Mouse (Mus musculus) lung, postnatal 0 days (tissue): ENCODE measurements at regions not wholly inside any gene's neighbourhood (a gene's known extent, or its start where the extent isn't known, plus 50 kb on each side); places are given as distances from the start of the nearest gene placed in this dataset.

ENCODE experiments used
- ATAC-seq: fragments of 200-750 bp; cut with Nextera tagmentation; 2 replicates; pipeline ENCODE4 v1.8.0; 2017; ENCODE audit warnings: moderate library complexity
- DNase-seq: peaks from one replicate; pipeline ENCODE4 v3.0.0-alpha.2; 2016; ENCODE audit warnings: low spot score
- H3K27ac ChIP-seq: fragments of 300-500 bp; sonication (generic); 2 replicates; pipeline ENCODE4 v1.5.1; 2014; ENCODE audit warnings: antibody characterized with exemption, mild to moderate bottlenecking, low read length, mixed read lengths
- H3K27me3 ChIP-seq: fragments of 300-500 bp; sonication (generic); replicated peaks from 2 replicates; pipeline ENCODE4 v1.6.1; 2014; ENCODE audit warnings: low read length, mixed read lengths; ENCODE audit not compliant: insufficient read depth
- H3K36me3 ChIP-seq: fragments of 300-500 bp; sonication (generic); 2 replicates; pipeline ENCODE4 v1.6.1; 2014; ENCODE audit warnings: low read length, mixed read lengths; ENCODE audit not compliant: insufficient read depth
- H3K4me1 ChIP-seq: fragments of 300-500 bp; sonication (generic); 2 replicates; pipeline ENCODE4 v1.6.1; 2014; ENCODE audit warnings: antibody characterized with exemption, low read depth, low read length, mixed read lengths; ENCODE audit not compliant: insufficient read depth
- H3K4me2 ChIP-seq: fragments of 300-500 bp; sonication (generic); replicated peaks from 2 replicates; pipeline ENCODE4 v1.6.1; 2014; ENCODE audit warnings: low read depth, mild to moderate bottlenecking, low read length, moderate library complexity, mixed read lengths
- H3K4me3 ChIP-seq: fragments of 300-500 bp; sonication (generic); 2 replicates; pipeline ENCODE4 v1.5.1; 2014; ENCODE audit warnings: low read depth, low read length
- H3K9ac ChIP-seq: fragments of 300-500 bp; sonication (generic); replicated peaks from 2 replicates; pipeline ENCODE4 v1.6.1; 2014; ENCODE audit warnings: low read depth, mild to moderate bottlenecking
- H3K9me3 ChIP-seq: fragments of 300-500 bp; sonication (generic); 2 replicates; pipeline ENCODE4 v1.6.1; 2016; ENCODE audit warnings: low read length, mixed read lengths
- CTCF ChIP-seq: IDR thresholded peaks from 2 replicates; pipeline ENCODE4 v1.5.1; 2016; ENCODE audit warnings: antibody characterized with exemption, mild to moderate bottlenecking
- EP300 ChIP-seq: IDR thresholded peaks from 2 replicates; pipeline ENCODE4 v1.6.1; 2016; ENCODE audit warnings: antibody characterized with exemption, mild to moderate bottlenecking, control low read depth
- WGBS: fragments of 180-500 bp; shearing (Covaris S2); extraction: QIAGEN DNeasy Blood & Tissue Kit; methylation state at CpG from one replicate; pipeline ENCODE4 v1.1.7; 2014; 5-methylcytosine and 5-hydroxymethylcytosine counted together

GRCm38 (mm10) chr15:61009509-61009908 lies 86.7 kb upstream of the A1bg start:
- no peak overlapping the region for H3K4me2 ChIP-seq
- no peaks in the 10 kb centered on the region for H3K9me3 ChIP-seq
- H3K27me3 ChIP-seq = no peaks in the 10 kb centered on the region
- ATAC-seq (no peak), DNase-seq (no peak)
- no peak overlapping the region for H3K9ac ChIP-seq
- no peak overlapping the region for H3K27ac ChIP-seq
- H3K4me1 ChIP-seq = no peaks in the 10 kb centered on the region
- WGBS = 87% methylated on average over 3 of the region's 3 CpGs
- H3K4me3 ChIP-seq = no peak overlapping the region
- no peaks in the 10 kb centered on the region for H3K36me3 ChIP-seq
- no peak for TF ChIP-seq EP300
- TF ChIP-seq CTCF = no peak

DNA sequence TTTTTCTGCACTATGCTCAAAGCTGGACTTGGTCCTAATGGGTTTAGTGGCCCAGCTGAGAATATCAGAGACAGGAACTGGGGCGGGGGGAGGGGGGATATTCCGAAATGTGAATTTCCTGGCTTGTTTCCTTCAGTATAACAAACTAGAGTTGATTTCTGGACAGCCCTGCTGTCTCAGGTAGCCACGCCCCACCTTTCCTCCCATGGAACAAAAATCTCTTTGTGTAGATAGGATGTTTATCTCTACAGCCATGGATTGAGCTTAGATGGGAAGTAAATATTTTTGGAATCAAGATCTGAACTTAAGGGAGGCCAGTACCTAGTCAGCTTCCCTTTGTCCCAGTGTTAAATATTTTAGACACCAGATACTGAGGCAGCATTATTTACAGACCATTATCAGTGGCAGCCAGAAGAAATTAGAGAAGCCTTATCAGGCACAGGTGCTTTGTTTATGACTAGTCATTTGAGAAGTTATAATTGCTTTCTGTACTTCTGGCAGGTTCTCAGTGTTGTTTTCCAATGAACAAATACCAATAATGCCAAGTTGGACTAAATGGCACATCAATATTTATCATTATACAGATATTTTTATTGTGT lies 84.7 kb upstream of the A1bg start:
- Histone ChIP-seq H3K9ac (no peak overlapping the region), H3K4me1 (no peaks in the 10 kb centered on the region), H3K27ac (no peak overlapping the region), H3K9me3 (no peaks in the 10 kb centered on the region), H3K36me3 (no peaks in the 10 kb centered on the region), H3K4me2 (no peak overlapping the region), H3K27me3 (no peaks in the 10 kb centered on the region), H3K4me3 (no peak overlapping the region)
- DNase-seq (peak; percentile 64), ATAC-seq (peak; percentile 86)
- WGBS = 47% methylated on average over 3 of the region's 3 CpGs
- TF ChIP-seq CTCF = no peak
- TF ChIP-seq EP300 = peak; percentile 85

GRCm38 (mm10) chr15:61006608-61007007 lies 83.8 kb upstream of the A1bg start:
- H3K4me2 ChIP-seq = no peak overlapping the region
- H3K9ac ChIP-seq = no peak overlapping the region
- no peak overlapping the region for H3K27ac ChIP-seq
- no peaks in the 10 kb centered on the region for H3K4me1 ChIP-seq
- no peaks in the 10 kb centered on the region for H3K27me3 ChIP-seq
- TF ChIP-seq EP300 (peak; percentile 67), CTCF (no peak)
- no peaks in the 10 kb centered on the region for H3K9me3 ChIP-seq
- WGBS = 33% methylated on average over 4 of the region's 4 CpGs
- ATAC-seq (peak; percentile 74), DNase-seq (peak; percentile 57)
- H3K36me3 ChIP-seq = no peaks in the 10 kb centered on the region
- no peak overlapping the region for H3K4me3 ChIP-seq

- no peak overlapping the region for H3K27ac ChIP-seq
- TF ChIP-seq CTCF (no peak), EP300 (no peak)
- no peak overlapping the region for H3K4me2 ChIP-seq
- no peak overlapping the region for H3K9ac ChIP-seq
- no peak for DNase-seq
- no peak overlapping the region for H3K4me3 ChIP-seq
- ATAC-seq = no peak
- H3K27me3 ChIP-seq = no peaks in the 10 kb centered on the region
- 69% methylated on average over 4 of the region's 4 CpGs for WGBS
- H3K36me3 ChIP-seq = no peaks in the 10 kb centered on the region
- H3K9me3 ChIP-seq = no peaks in the 10 kb centered on the region
- H3K4me1 ChIP-seq = no peaks in the 10 kb centered on the region
These were observed 71.3 kb upstream of the A1bg start for GRCm38 (mm10) chr15:60993971-60994690.

GRCm38 (mm10) chr15:60993394-60993793 lies 70.6 kb upstream of the A1bg start:
- TF ChIP-seq CTCF (no peak), EP300 (no peak)
- Histone ChIP-seq H3K9ac (no peak overlapping the region), H3K27ac (no peak overlapping the region), H3K4me2 (no peak overlapping the region), H3K4me3 (no peak overlapping the region), H3K9me3 (no peaks in the 10 kb centered on the region), H3K27me3 (no peaks in the 10 kb centered on the region), H3K36me3 (no peaks in the 10 kb centered on the region), H3K4me1 (no peaks in the 10 kb centered on the region)
- DNase-seq (no peak), ATAC-seq (no peak)
- WGBS = 91% methylated on average over 2 of the region's 2 CpGs

GRCm38 (mm10) chr15:60982576-60982975 lies 59.8 kb upstream of the A1bg start:
- Histone ChIP-seq H3K36me3 (no peaks in the 10 kb centered on the region), H3K9ac (no peak overlapping the region), H3K27me3 (no peaks in the 10 kb centered on the region), H3K4me1 (no peaks in the 10 kb centered on the region), H3K4me3 (no peak overlapping the region), H3K27ac (no peak overlapping the region), H3K9me3 (no peaks in the 10 kb centered on the region), H3K4me2 (no peak overlapping the region)
- DNase-seq (no peak), ATAC-seq (no peak)
- TF ChIP-seq CTCF (no peak), EP300 (no peak)
- WGBS = 52% methylated on average over 2 of the region's 2 CpGs
